Mouse (Mus musculus) neural tube, embryonic 15.5 days (tissue): ENCODE results near the gene Necap2. TPM values are rescaled to one million over a fixed set of nuclear protein-coding genes. Genes with fewer than 3 reads are reported as not detected.

Experiments
- ATAC-seq: fragments of 200-750 bp; cut with Nextera tagmentation; 2 replicates; pipeline ENCODE4 v1.8.0; 2017; ENCODE audit warnings: mild to moderate bottlenecking, moderate TSS enrichment, moderate library complexity; ENCODE audit not compliant: low FRiP score
- H3K27ac ChIP-seq: fragments of 300-500 bp; sonication (generic); replicated peaks from 2 replicates; pipeline ENCODE4 v1.5.1; 2015; ENCODE audit warnings: mild to moderate bottlenecking, inconsistent platforms
- H3K27me3 ChIP-seq: fragments of 300-500 bp; sonication (generic); replicated peaks from 2 replicates; pipeline ENCODE4 v1.6.1; 2015; ENCODE audit warnings: inconsistent platforms
- H3K36me3 ChIP-seq: fragments of 300-500 bp; sonication (generic); 2 replicates; pipeline ENCODE4 v1.6.1; 2015; ENCODE audit warnings: inconsistent platforms
- H3K4me1 ChIP-seq: fragments of 300-500 bp; sonication (generic); 2 replicates; pipeline ENCODE4 v1.6.1; 2015; ENCODE audit warnings: inconsistent platforms
- H3K4me2 ChIP-seq: fragments of 300-500 bp; sonication (generic); 2 replicates; pipeline ENCODE4 v1.6.1; 2015; ENCODE audit warnings: inconsistent platforms, mild to moderate bottlenecking, moderate library complexity
- H3K4me3 ChIP-seq: fragments of 300-500 bp; sonication (generic); replicated peaks from 2 replicates; pipeline ENCODE4 v1.5.1; 2015; ENCODE audit warnings: mild to moderate bottlenecking, inconsistent platforms
- H3K9ac ChIP-seq: fragments of 300-500 bp; sonication (generic); replicated peaks from 2 replicates; pipeline ENCODE4 v1.6.1; 2015; ENCODE audit warnings: mild to moderate bottlenecking, inconsistent platforms
- H3K9me3 ChIP-seq: fragments of 300-500 bp; sonication (generic); replicated peaks from 2 replicates; pipeline ENCODE4 v1.6.1; 2016; ENCODE audit warnings: inconsistent platforms
- WGBS: fragments of 180-500 bp; shearing (Covaris S2); methylation state at CpG from one replicate; pipeline ENCODE4 v1.1.7; 2015; ENCODE audit warnings: mixed read lengths; 5-methylcytosine and 5-hydroxymethylcytosine counted together
- polyA plus RNA-seq: library from polyadenylated mRNA; unstranded; fragments of >200 nt; fragmentation: Nextera tagmentation; extraction: Ambion mirVana; gene quantifications from 2 replicates; pipeline ENCODE4 v1.2.1, GENCODE M21; 2015

The Necap2 gene
- polyA plus RNA-seq, 1 experiment from 2014 or later, result 56.8 TPM

- no peaks in the 10 kb centered on the region for H3K9me3 ChIP-seq
- no peak overlapping the region for H3K4me3 ChIP-seq
- no peak for ATAC-seq
- H3K27ac ChIP-seq, result no peak overlapping the region
- whole genome bisulfite sequencing, result 94% methylated on average over 11 of the region's 11 CpGs
- no peaks in the 10 kb centered on the region for H3K27me3 ChIP-seq
- H3K9ac ChIP-seq, result no peak overlapping the region
- peaks cover 61% of the 10 kb centered on the region for H3K36me3 ChIP-seq
- no peak overlapping the region for H3K4me2 ChIP-seq
- peaks cover 35% of the 10 kb centered on the region for H3K4me1 ChIP-seq
Measured at GRCm38 (mm10) chr4:141072502-141072901, 5.7 kb downstream of the Necap2 start.

- Histone ChIP-seq H3K27ac (no peak overlapping the region), H3K9me3 (no peaks in the 10 kb centered on the region), H3K4me1 (peaks cover 26% of the 10 kb centered on the region), H3K4me2 (no peak overlapping the region), H3K27me3 (no peaks in the 10 kb centered on the region), H3K36me3 (peaks cover 81% of the 10 kb centered on the region), H3K9ac (peak overlapping the region; percentile 30; the same call in 1 of the 2 replicates), H3K4me3 (no peak overlapping the region)
- 67% methylated on average over 4 of the region's 4 CpGs for WGBS
- ATAC-seq, result no peak
Measured at GRCm38 (mm10) chr4:141069731-141070130, 8.4 kb downstream of the Necap2 start.

GRCm38 (mm10) chr4:141068655-141069054 lies 9.5 kb downstream of the Necap2 start:
- H3K36me3 ChIP-seq, result peaks cover 80% of the 10 kb centered on the region
- no peak for ATAC-seq

GRCm38 (mm10) chr4:141067516-141068046 lies 10.6 kb downstream of the Necap2 start:
- no peak overlapping the region for H3K4me2 ChIP-seq
- peaks cover 70% of the 10 kb centered on the region for H3K36me3 ChIP-seq
- H3K4me1 ChIP-seq, result peaks cover 15% of the 10 kb centered on the region
- H3K4me3 ChIP-seq, result no peak overlapping the region
- H3K9me3 ChIP-seq, result no peaks in the 10 kb centered on the region
- H3K27me3 ChIP-seq, result no peaks in the 10 kb centered on the region
- no peak overlapping the region; the same call in 1 of the 2 replicates for H3K27ac ChIP-seq
- WGBS, result 88% methylated on average over 9 of the region's 9 CpGs
- peak overlapping the region; percentile 23; the same call in 1 of the 2 replicates for H3K9ac ChIP-seq
- no peak for ATAC-seq

More at GRCm38 (mm10) chr4:141068655-141069054, 9.5 kb downstream of the Necap2 start:
- Histone ChIP-seq H3K27ac (no peak overlapping the region), H3K4me1 (peaks cover 20% of the 10 kb centered on the region), H3K4me2 (no peak overlapping the region), H3K27me3 (no peaks in the 10 kb centered on the region), H3K9me3 (no peaks in the 10 kb centered on the region), H3K9ac (no peak overlapping the region), H3K4me3 (no peak overlapping the region)
- 97% methylated on average over 8 of the region's 8 CpGs for WGBS

- 71% methylated on average over 12 of the region's 12 CpGs for WGBS
- Histone ChIP-seq H3K36me3 (peaks cover 63% of the 10 kb centered on the region), H3K9ac (0 out of 2 replicates have a peak overlapping the region, but pooled peaks have one; percentile 23), H3K27me3 (no peaks in the 10 kb centered on the region), H3K9me3 (no peaks in the 10 kb centered on the region), H3K4me1 (peaks cover 15% of the 10 kb centered on the region), H3K27ac (peak overlapping the region; percentile 33; the same call in 1 of the 2 replicates), H3K4me3 (no peak overlapping the region), H3K4me2 (no peak overlapping the region)
- ATAC-seq, result no peak
Measured at GRCm38 (mm10) chr4:141066709-141067515, 11.2 kb downstream of the Necap2 start.

GRCm38 (mm10) chr4:141065123-141065522 lies 13.0 kb downstream of the Necap2 start:
- Histone ChIP-seq H3K27ac (no peak overlapping the region), H3K4me1 (peaks cover 22% of the 10 kb centered on the region), H3K9ac (no peak overlapping the region), H3K27me3 (no peaks in the 10 kb centered on the region), H3K9me3 (no peaks in the 10 kb centered on the region), H3K36me3 (peaks cover 46% of the 10 kb centered on the region), H3K4me3 (no peak overlapping the region), H3K4me2 (no peak overlapping the region)
- 6% methylated on average over 8 of the region's 8 CpGs for WGBS
- no peak for ATAC-seq

GRCm38 (mm10) chr4:141064104-141064659 lies 14.0 kb downstream of the Necap2 start:
- H3K36me3 ChIP-seq, result peaks cover 37% of the 10 kb centered on the region
- no peak overlapping the region for H3K4me3 ChIP-seq
- no peak overlapping the region for H3K4me2 ChIP-seq
- no peak for ATAC-seq
- H3K27me3 ChIP-seq, result no peaks in the 10 kb centered on the region
- no peak overlapping the region for H3K27ac ChIP-seq
- peaks cover 29% of the 10 kb centered on the region for H3K4me1 ChIP-seq
- WGBS, result 88% methylated on average over 4 of the region's 4 CpGs
- H3K9ac ChIP-seq, result no peak overlapping the region
- H3K9me3 ChIP-seq, result no peaks in the 10 kb centered on the region

GRCm38 (mm10) chr4:141060426-141061301 lies 17.5 kb downstream of the Necap2 start, which contains the start of gene Crocc:
Crocc (minus strand) TSS chr4:141060550.
- peak; percentile 94 for ATAC-seq
- Histone ChIP-seq H3K36me3 (peaks cover 5% of the 10 kb centered on the region), H3K9ac (peak within 1 kb of the TSS; percentile 71), H3K4me2 (peak within 1 kb of the TSS; percentile 70), H3K4me3 (peak within 1 kb of the TSS; percentile 60), H3K27me3 (no peaks in the 10 kb centered on the region), H3K9me3 (no peaks in the 10 kb centered on the region), H3K4me1 (peaks cover 21% of the 10 kb centered on the region), H3K27ac (peak within 1 kb of the TSS; percentile 95)
- WGBS, result under 1% methylated on average over 68 of the region's 77 CpGs

- H3K4me2 ChIP-seq, result peak overlapping the region; percentile 70
- H3K9ac ChIP-seq, result peak overlapping the region; percentile 71
- H3K4me1 ChIP-seq, result peaks cover 21% of the 10 kb centered on the region
- H3K9me3 ChIP-seq, result no peaks in the 10 kb centered on the region
- peak overlapping the region; percentile 60 for H3K4me3 ChIP-seq
- H3K27me3 ChIP-seq, result no peaks in the 10 kb centered on the region
- H3K27ac ChIP-seq, result peak overlapping the region; percentile 95
- H3K36me3 ChIP-seq, result 0 out of 2 replicates have a peak, but pooled peaks cover 3% of the 10 kb centered on the region
- ATAC-seq, result 0 out of 2 replicates have a peak, but pooled peaks have one; percentile 2
- WGBS, result 1% methylated on average over 31 of the region's 32 CpGs
Measured at GRCm38 (mm10) chr4:141059616-141060425, 18.3 kb downstream of the Necap2 start.

GRCm38 (mm10) chr4:141058835-141059234 lies 19.3 kb downstream of the Necap2 start:
- H3K27ac ChIP-seq, result no peak overlapping the region
- no peaks in the 10 kb centered on the region for H3K27me3 ChIP-seq
- H3K36me3 ChIP-seq, result 0 out of 2 replicates have a peak, but pooled peaks cover 3% of the 10 kb centered on the region
- no peak overlapping the region for H3K9ac ChIP-seq
- H3K4me1 ChIP-seq, result peaks cover 27% of the 10 kb centered on the region
- no peak overlapping the region for H3K4me2 ChIP-seq
- no peak overlapping the region for H3K4me3 ChIP-seq
- WGBS, result 81% methylated on average over 9 of the region's 9 CpGs
- no peak for ATAC-seq
- no peaks in the 10 kb centered on the region for H3K9me3 ChIP-seq
